Mouse (Mus musculus) liver, postnatal 0 days (tissue): ENCODE data around the gene Clcn6. TPM values are rescaled to one million over a fixed set of nuclear protein-coding genes. Genes with fewer than 3 reads are reported as not detected.
"Not testable (repeated sequence)": the region's sequence is repeated elsewhere in the genome, so short reads cannot be mapped to it uniquely, and the experiment has no call there.

ENCODE experiments used
- ATAC-seq: fragments of 200-750 bp; cut with Nextera tagmentation; 2 replicates; pipeline ENCODE4 v1.8.0; 2017; ENCODE audit warnings: mild to moderate bottlenecking, moderate library complexity
- DNase-seq: peaks from one replicate; pipeline ENCODE4 v3.0.0-alpha.2; 2016
- H3K27ac ChIP-seq: fragments of 300-500 bp; sonication (generic); 2 replicates; pipeline ENCODE4 v1.5.1; 2014; ENCODE audit warnings: antibody characterized with exemption, moderate library complexity, mild to moderate bottlenecking, low read depth
- H3K27me3 ChIP-seq: fragments of 300-500 bp; sonication (generic); 2 replicates; pipeline ENCODE4 v1.6.1; 2014; ENCODE audit warnings: low read length, control low read depth, mixed read lengths; ENCODE audit not compliant: insufficient read depth
- H3K36me3 ChIP-seq: fragments of 300-500 bp; sonication (generic); replicated peaks from 2 replicates; pipeline ENCODE4 v1.6.1; 2014; ENCODE audit warnings: mild to moderate bottlenecking, control low read depth, low read length, moderate library complexity, mixed read lengths; ENCODE audit not compliant: insufficient read depth
- H3K4me1 ChIP-seq: fragments of 300-500 bp; sonication (generic); 2 replicates; pipeline ENCODE4 v1.6.1; 2014; ENCODE audit warnings: antibody characterized with exemption, mild to moderate bottlenecking, control low read depth; ENCODE audit not compliant: insufficient read depth
- H3K4me2 ChIP-seq: fragments of 300-500 bp; sonication (generic); 2 replicates; pipeline ENCODE4 v1.6.1; 2014; ENCODE audit warnings: low read depth, mild to moderate bottlenecking, low read length, moderate library complexity, mixed read lengths
- H3K4me3 ChIP-seq: fragments of 300-500 bp; sonication (generic); 2 replicates; pipeline ENCODE4 v1.5.1; 2014; ENCODE audit warnings: low read depth, low read length
- H3K9ac ChIP-seq: fragments of 300-500 bp; sonication (generic); replicated peaks from 2 replicates; pipeline ENCODE4 v1.6.1; 2014; ENCODE audit warnings: mild to moderate bottlenecking, moderate library complexity
- H3K9me3 ChIP-seq: fragments of 300-500 bp; sonication (generic); 2 replicates; pipeline ENCODE4 v1.6.1; 2016; ENCODE audit warnings: mild to moderate bottlenecking, control low read depth, low read length, mixed read lengths
- CTCF ChIP-seq: sonication (generic); IDR thresholded peaks from 2 replicates; pipeline ENCODE4 v1.5.1; 2016; ENCODE audit warnings: antibody characterized with exemption, low read depth
- EP300 ChIP-seq: IDR thresholded peaks from 2 replicates; pipeline ENCODE4 v1.6.1; 2016; ENCODE audit warnings: antibody characterized with exemption, low read depth, mild to moderate bottlenecking
- WGBS: fragments of 180-500 bp; shearing (Covaris S2); extraction: QIAGEN DNeasy Blood & Tissue Kit; methylation state at CpG from one replicate; pipeline ENCODE4 v1.1.7; 2014; ENCODE audit not compliant: insufficient replicate concordance; 5-methylcytosine and 5-hydroxymethylcytosine counted together
- polyA plus RNA-seq: library from polyadenylated mRNA; unstranded; fragments of >200 nt; fragmentation: Nextera tagmentation; extraction: Ambion mirVana; gene quantifications from 2 replicates; pipeline ENCODE4 v1.2.1, GENCODE M21; 2015

The Clcn6 gene
- polyA plus RNA-seq, 1 experiment from 2014 or later: 0.79 TPM

DNA sequence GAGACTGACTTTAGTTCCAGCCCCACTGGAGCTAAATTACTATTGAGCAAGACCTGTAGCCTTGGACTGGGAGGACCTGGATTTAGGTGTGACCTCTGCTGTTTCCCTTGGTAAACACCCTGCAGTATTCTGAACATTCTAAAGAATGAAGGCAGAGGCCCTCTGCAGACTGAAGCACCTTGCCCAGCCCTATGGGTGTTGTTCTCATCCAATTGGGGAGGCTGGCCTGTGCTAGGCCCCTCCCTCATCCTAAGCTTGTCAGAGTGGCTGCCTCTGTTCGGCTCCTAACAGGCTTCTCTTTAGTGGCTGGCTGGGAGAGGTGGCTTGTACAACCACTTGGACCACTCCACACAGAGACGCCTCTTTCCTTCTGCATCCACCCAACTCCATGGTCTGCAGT is 14.4 kb upstream of the Clcn6 start:
- H3K27ac ChIP-seq: no peak overlapping the region
- no peak for DNase-seq

DNA sequence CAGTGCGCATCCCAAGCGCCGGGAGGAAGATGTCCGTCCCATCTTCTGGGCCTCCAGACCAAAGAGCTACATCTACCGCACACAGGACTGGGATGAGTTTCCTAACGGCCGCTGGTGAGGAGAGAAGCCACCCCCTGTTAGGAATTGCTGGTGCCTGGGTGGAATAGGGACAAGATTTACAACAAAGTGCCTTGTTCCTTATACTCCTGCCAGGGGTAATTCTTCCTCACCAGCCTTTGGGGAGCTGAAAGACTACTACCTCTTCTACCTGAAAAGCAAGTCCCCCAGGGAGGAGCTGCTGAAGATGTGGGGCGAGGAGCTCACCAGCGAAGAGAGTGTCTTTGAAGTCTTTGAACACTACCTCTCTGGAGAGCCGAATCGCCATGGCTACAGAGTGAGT is 13.3 kb upstream of the Clcn6 start:
- H3K4me3 ChIP-seq: no peak overlapping the region
- no peak overlapping the region for H3K4me2 ChIP-seq
- no peak for ATAC-seq
- DNase-seq: no peak
- WGBS: 94% methylated on average over 11 of the region's 11 CpGs
- peaks cover 48% of the 10 kb centered on the region for H3K36me3 ChIP-seq
- H3K9ac ChIP-seq: no peak overlapping the region
- no peaks in the 10 kb centered on the region for H3K27me3 ChIP-seq
- TF ChIP-seq CTCF (no peak), EP300 (no peak)
- peaks cover 5% of the 10 kb centered on the region for H3K4me1 ChIP-seq
- H3K27ac ChIP-seq: no peak overlapping the region
- no peaks in the 10 kb centered on the region for H3K9me3 ChIP-seq

More for the DNA sequence above, 14.4 kb upstream of the Clcn6 start:
- no peaks in the 10 kb centered on the region for H3K27me3 ChIP-seq
- no peak for ATAC-seq
- TF ChIP-seq CTCF: no peak
- no peak for TF ChIP-seq EP300
- H3K9ac ChIP-seq: no peak overlapping the region
- peaks cover 10% of the 10 kb centered on the region; the same call in 1 of the 2 replicates for H3K4me1 ChIP-seq
- no peak overlapping the region for H3K4me3 ChIP-seq
- 63% methylated on average over 2 of the region's 2 CpGs for whole genome bisulfite sequencing
- peaks cover 48% of the 10 kb centered on the region for H3K36me3 ChIP-seq
- no peak overlapping the region for H3K4me2 ChIP-seq
- no peaks in the 10 kb centered on the region for H3K9me3 ChIP-seq

DNA sequence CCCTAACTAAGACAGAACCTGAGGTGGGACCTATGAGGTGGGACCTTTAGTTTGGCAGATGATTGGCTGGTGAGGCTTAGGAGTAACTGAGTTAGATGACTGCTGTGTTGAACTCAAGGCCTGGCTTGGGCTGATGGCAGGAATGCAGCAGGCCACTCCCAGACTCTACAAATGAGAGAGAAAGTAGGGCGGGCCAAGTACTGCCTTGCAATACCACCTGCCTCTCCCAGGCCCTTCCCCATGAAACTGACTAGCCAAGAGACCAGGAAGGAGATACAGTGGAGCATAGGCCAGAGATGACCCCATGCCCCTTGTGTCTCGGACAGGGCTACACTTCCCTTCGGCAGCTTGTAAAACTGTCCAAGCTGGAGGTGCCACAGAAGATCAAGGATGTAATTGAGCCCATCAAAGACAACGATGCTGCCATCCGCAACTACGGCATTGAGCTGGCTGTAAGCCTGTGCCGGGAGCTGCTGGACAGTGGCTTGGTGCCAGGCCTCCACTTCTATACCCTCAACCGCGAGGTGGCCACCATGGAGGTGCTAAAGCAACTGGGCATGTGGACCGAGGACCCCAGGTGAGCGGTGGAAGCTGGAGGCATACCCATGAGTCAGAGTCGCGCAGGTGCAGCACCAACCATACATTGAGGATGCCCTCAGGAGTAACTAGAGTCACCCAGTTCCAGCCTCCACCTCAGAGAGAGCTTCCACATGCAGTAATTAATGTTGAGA is 12.6 kb upstream of the Clcn6 start:
- Histone ChIP-seq H3K27me3 (no peaks in the 10 kb centered on the region), H3K36me3 (peaks cover 43% of the 10 kb centered on the region), H3K27ac (no peak overlapping the region), H3K9me3 (no peaks in the 10 kb centered on the region), H3K4me1 (peaks cover 8% of the 10 kb centered on the region), H3K4me2 (no peak overlapping the region), H3K9ac (no peak overlapping the region), H3K4me3 (no peak overlapping the region)
- ATAC-seq (no peak), DNase-seq (no peak)
- no peak for TF ChIP-seq EP300
- 90% methylated on average over 13 of the region's 13 CpGs for WGBS

DNA sequence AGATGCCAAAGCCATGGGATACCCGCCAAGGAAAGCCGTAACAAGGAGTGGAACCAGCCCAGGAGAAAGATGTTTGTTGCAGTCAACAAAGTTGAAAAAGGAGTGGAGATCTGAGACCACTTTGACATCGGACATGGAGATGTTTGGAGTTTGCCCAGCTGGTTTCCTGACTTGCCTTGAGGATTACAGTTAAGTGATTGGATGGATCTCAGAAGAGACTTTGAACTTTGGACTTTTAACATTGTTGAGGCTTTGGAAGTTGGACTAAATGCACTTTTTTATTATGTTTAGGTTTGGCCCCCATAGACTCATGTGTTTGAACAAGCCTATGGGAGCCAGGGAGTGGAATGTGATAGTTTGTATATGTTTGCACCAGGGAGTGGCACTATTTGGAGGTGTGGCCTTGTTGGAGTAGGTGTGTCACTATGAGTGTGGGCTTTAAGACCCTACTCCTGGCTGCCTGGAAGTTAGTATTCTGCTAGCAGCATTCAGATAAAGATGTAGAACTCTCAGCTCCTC is 11.8 kb upstream of the Clcn6 start:
- H3K9ac ChIP-seq, H3K27ac ChIP-seq, H3K9me3 ChIP-seq, H3K27me3 ChIP-seq, DNase-seq, ATAC-seq, H3K4me3 ChIP-seq, H3K4me2 ChIP-seq: not testable (repeated sequence)
- WGBS: 83% methylated on average over 3 of the region's 3 CpGs
- Histone ChIP-seq H3K4me1 (peaks cover 10% of the 10 kb centered on the region), H3K36me3 (peaks cover 40% of the 10 kb centered on the region)

DNA sequence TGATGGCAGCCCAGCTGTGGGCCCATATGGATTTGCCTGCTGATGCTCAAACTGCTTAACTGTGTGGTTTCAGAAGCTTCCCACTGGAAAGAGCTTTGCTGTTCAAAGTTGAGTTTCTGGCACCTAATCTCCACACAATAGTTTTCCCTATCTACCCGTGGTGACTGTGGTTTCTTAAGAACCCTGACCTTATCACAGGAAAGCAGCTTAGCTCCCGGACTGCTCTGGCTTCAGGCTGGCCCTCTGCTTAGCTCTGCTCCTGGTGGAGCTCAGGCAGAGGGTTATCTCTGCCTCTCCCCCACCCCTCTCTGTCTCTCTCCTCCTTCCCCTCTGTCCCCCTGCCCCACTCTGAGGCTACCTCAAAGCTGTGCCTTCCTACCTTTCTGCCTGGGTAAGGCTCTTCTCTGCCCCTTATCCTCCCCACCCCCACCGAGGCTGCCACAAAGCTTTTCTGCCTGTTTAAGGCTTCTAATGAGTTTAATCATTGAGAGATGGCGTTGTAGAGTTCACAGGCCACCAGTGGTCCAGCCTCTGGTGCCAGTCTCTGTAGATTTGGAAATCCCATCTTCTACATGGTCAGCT is 7.9 kb upstream of the Clcn6 start:
- Histone ChIP-seq H3K27me3 (no peaks in the 10 kb centered on the region), H3K4me3 (no peak overlapping the region), H3K4me2 (peak overlapping the region; percentile 26; the same call in 1 of the 2 replicates), H3K27ac (peak overlapping the region; percentile 50), H3K4me1 (peaks cover 30% of the 10 kb centered on the region), H3K36me3 (peaks cover 20% of the 10 kb centered on the region), H3K9me3 (no peaks in the 10 kb centered on the region), H3K9ac (no peak overlapping the region)
- WGBS: 37% methylated on average over 4 of the region's 4 CpGs
- no peak for TF ChIP-seq CTCF
- TF ChIP-seq EP300: peak; percentile 87
- ATAC-seq: peak; percentile 88
- no peak for DNase-seq

DNA sequence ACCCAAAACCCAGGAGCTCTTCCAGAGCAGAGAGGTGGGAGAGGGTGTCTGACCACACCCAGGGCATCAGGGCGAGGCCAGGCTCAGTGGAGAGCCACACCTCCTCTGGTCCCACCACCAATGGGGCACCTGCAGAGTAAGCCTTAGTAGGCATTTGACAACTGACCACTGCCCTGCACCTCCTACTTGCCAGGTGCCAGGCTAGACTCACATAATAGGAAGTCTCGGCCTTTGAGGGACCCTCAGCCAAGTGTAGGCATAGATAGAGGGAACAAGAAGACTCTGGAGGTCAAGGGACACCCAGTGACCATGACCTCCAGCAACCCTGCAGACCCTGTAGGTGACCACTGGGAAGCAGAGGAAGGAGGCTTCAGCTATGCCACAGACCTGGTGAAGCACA is 5.5 kb upstream of the Clcn6 start:
- no peak for ATAC-seq

DNA sequence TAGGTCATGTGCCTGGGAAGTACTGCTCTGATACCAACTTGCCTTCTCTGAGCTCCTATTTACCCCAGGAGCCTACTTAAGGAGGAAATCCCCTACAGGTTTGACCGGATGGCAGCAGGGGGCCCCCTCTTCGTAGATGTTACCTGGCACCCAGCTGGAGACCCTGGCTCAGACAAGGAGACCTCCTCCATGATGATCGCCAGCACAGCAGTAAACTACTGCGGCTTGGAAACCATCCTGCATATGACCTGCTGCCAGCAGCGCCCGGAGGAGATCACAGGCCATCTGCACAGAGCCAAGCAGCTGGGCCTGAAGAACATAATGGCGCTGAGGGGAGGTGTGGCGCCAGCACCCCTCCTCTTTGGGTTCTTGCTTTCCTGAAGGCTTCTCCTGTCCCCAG is 4.7 kb upstream of the Clcn6 start:
- H3K9me3 ChIP-seq, H3K9ac ChIP-seq, H3K27me3 ChIP-seq, H3K4me3 ChIP-seq, ATAC-seq, DNase-seq, H3K27ac ChIP-seq, H3K4me2 ChIP-seq: not testable (repeated sequence)
- H3K4me1 ChIP-seq: peaks cover 54% of the 10 kb centered on the region
- H3K36me3 ChIP-seq: peaks cover 16% of the 10 kb centered on the region
- 90% methylated on average over 6 of the region's 8 CpGs for WGBS

More for the DNA sequence above, 5.5 kb upstream of the Clcn6 start:
- 71% methylated on average over 2 of the region's 2 CpGs for WGBS
- H3K27ac ChIP-seq: 0 out of 2 replicates have a peak overlapping the region, but pooled peaks have one; percentile 16
- H3K27me3 ChIP-seq: no peaks in the 10 kb centered on the region
- peaks cover 16% of the 10 kb centered on the region for H3K36me3 ChIP-seq
- no peak for TF ChIP-seq EP300
- no peak for TF ChIP-seq CTCF
- H3K9ac ChIP-seq: no peak overlapping the region
- H3K4me2 ChIP-seq: no peak overlapping the region
- DNase-seq: no peak
- no peak overlapping the region for H3K4me3 ChIP-seq
- H3K4me1 ChIP-seq: peaks cover 54% of the 10 kb centered on the region
- no peaks in the 10 kb centered on the region for H3K9me3 ChIP-seq
